Mouse (Mus musculus): ENCODE data around the gene Adamtsl2. TPM values are rescaled to one million over a fixed set of nuclear protein-coding genes. Genes with fewer than 3 reads are reported as not detected.

The Adamtsl2 gene
- polyA plus RNA-seq, 1 experiment from 2014 or later, result 2.5 TPM

GRCm38 (mm10) chr2:27106816-27107215 lies 27.6 kb downstream of the Adamtsl2 start:
- peak; percentile 57; the same call in 1 of the 2 replicates for ATAC-seq (replicated peaks; ENCODE audit: insufficient number of reproducible peaks, low FRiP score, low TSS enrichment, low read depth)
- H3K9me3 ChIP-seq (replicated peaks; ENCODE audit: control insufficient read depth, low read length), result no peaks in the 10 kb centered on the region
- DNase-seq (ENCODE audit: low spot score), result peak; percentile 53
- H3K36me3 ChIP-seq (replicated peaks; ENCODE audit: control insufficient read depth, insufficient read depth, low read depth, low read length), result no peaks in the 10 kb centered on the region
- WGBS, result 26% methylated on average over 3 of the region's 3 CpGs
- H3K27me3 ChIP-seq (ENCODE audit: control insufficient read depth, insufficient read depth, low read length), result no peaks in the 10 kb centered on the region
- no peak overlapping the region for H3K27ac ChIP-seq (replicated peaks; ENCODE audit: low read depth, low read length)
- H3K4me3 ChIP-seq (ENCODE audit: low read depth, low read length), result no peak overlapping the region
- no peak overlapping the region for H3K9ac ChIP-seq (replicated peaks; ENCODE audit: low read length)
- no peak overlapping the region for H3K4me2 ChIP-seq (ENCODE audit: low read depth, low read length)
- H3K4me1 ChIP-seq (ENCODE audit: control insufficient read depth, insufficient read depth, low read length), result no peaks in the 10 kb centered on the region

- WGBS, result 87% methylated on average over 2 of the region's 2 CpGs
- no peaks in the 10 kb centered on the region for H3K9me3 ChIP-seq (replicated peaks; ENCODE audit: control insufficient read depth, low read length)
- H3K27me3 ChIP-seq (ENCODE audit: control insufficient read depth, insufficient read depth, low read length), result no peaks in the 10 kb centered on the region
- H3K9ac ChIP-seq (replicated peaks; ENCODE audit: low read length), result no peak overlapping the region
- no peaks in the 10 kb centered on the region for H3K4me1 ChIP-seq (ENCODE audit: control insufficient read depth, insufficient read depth, low read length)
- DNase-seq (ENCODE audit: low spot score) (no peak), ATAC-seq (replicated peaks; ENCODE audit: insufficient number of reproducible peaks, low FRiP score, low TSS enrichment, low read depth) (no peak)
- no peaks in the 10 kb centered on the region for H3K36me3 ChIP-seq (replicated peaks; ENCODE audit: control insufficient read depth, insufficient read depth, low read depth, low read length)
- no peak overlapping the region for H3K4me3 ChIP-seq (ENCODE audit: low read depth, low read length)
- no peak overlapping the region for H3K27ac ChIP-seq (replicated peaks; ENCODE audit: low read depth, low read length)
- H3K4me2 ChIP-seq (ENCODE audit: low read depth, low read length), result no peak overlapping the region
Measured at GRCm38 (mm10) chr2:27108144-27108543, 29.0 kb downstream of the Adamtsl2 start.

GRCm38 (mm10) chr2:27109052-27109451 lies 29.9 kb downstream of the Adamtsl2 start:
- Histone ChIP-seq H3K9me3 (replicated peaks; ENCODE audit: control insufficient read depth, low read length) (no peaks in the 10 kb centered on the region), H3K4me2 (ENCODE audit: low read depth, low read length) (no peak overlapping the region), H3K27ac (replicated peaks; ENCODE audit: low read depth, low read length) (no peak overlapping the region), H3K4me3 (ENCODE audit: low read depth, low read length) (no peak overlapping the region), H3K4me1 (ENCODE audit: control insufficient read depth, insufficient read depth, low read length) (no peaks in the 10 kb centered on the region), H3K36me3 (replicated peaks; ENCODE audit: control insufficient read depth, insufficient read depth, low read depth, low read length) (no peaks in the 10 kb centered on the region), H3K9ac (replicated peaks; ENCODE audit: low read length) (no peak overlapping the region), H3K27me3 (ENCODE audit: control insufficient read depth, insufficient read depth, low read length) (no peaks in the 10 kb centered on the region)
- no peak for DNase-seq (ENCODE audit: low spot score)
- no peak for ATAC-seq (replicated peaks; ENCODE audit: insufficient number of reproducible peaks, low FRiP score, low TSS enrichment, low read depth)
- WGBS, result 87% methylated on average over 5 of the region's 5 CpGs

- 73% methylated on average over 20 of the region's 20 CpGs for WGBS
- DNase-seq (ENCODE audit: low spot score), result no peak
- no peaks in the 10 kb centered on the region for H3K36me3 ChIP-seq (replicated peaks; ENCODE audit: control insufficient read depth, insufficient read depth, low read depth, low read length)
- H3K4me2 ChIP-seq (ENCODE audit: low read depth, low read length), result no peak overlapping the region
- H3K4me1 ChIP-seq (ENCODE audit: control insufficient read depth, insufficient read depth, low read length), result no peaks in the 10 kb centered on the region
- no peak overlapping the region for H3K27ac ChIP-seq (replicated peaks; ENCODE audit: low read depth, low read length)
- ATAC-seq (replicated peaks; ENCODE audit: insufficient number of reproducible peaks, low FRiP score, low TSS enrichment, low read depth), result no peak
- no peaks in the 10 kb centered on the region for H3K9me3 ChIP-seq (replicated peaks; ENCODE audit: control insufficient read depth, low read length)
- no peak overlapping the region for H3K4me3 ChIP-seq (ENCODE audit: low read depth, low read length)
- H3K27me3 ChIP-seq (ENCODE audit: control insufficient read depth, insufficient read depth, low read length), result no peaks in the 10 kb centered on the region
- H3K9ac ChIP-seq (replicated peaks; ENCODE audit: low read length), result no peak overlapping the region
Measured at GRCm38 (mm10) chr2:27112585-27112984, 33.4 kb downstream of the Adamtsl2 start.

- Histone ChIP-seq H3K9me3 (replicated peaks; ENCODE audit: control insufficient read depth, low read length) (no peaks in the 10 kb centered on the region), H3K27ac (replicated peaks; ENCODE audit: low read depth, low read length) (no peak overlapping the region), H3K9ac (replicated peaks; ENCODE audit: low read length) (no peak overlapping the region), H3K36me3 (replicated peaks; ENCODE audit: control insufficient read depth, insufficient read depth, low read depth, low read length) (no peaks in the 10 kb centered on the region), H3K4me1 (ENCODE audit: control insufficient read depth, insufficient read depth, low read length) (no peaks in the 10 kb centered on the region), H3K27me3 (ENCODE audit: control insufficient read depth, insufficient read depth, low read length) (no peaks in the 10 kb centered on the region), H3K4me2 (ENCODE audit: low read depth, low read length) (no peak overlapping the region), H3K4me3 (ENCODE audit: low read depth, low read length) (no peak overlapping the region)
- ATAC-seq (replicated peaks; ENCODE audit: insufficient number of reproducible peaks, low FRiP score, low TSS enrichment, low read depth) (no peak), DNase-seq (ENCODE audit: low spot score) (no peak)
- WGBS, result 88% methylated on average over 10 of the region's 10 CpGs
Measured at GRCm38 (mm10) chr2:27114169-27114568, 35.0 kb downstream of the Adamtsl2 start.

GRCm38 (mm10) chr2:27118452-27118851 lies 39.3 kb downstream of the Adamtsl2 start:
- no peaks in the 10 kb centered on the region for H3K27me3 ChIP-seq (ENCODE audit: control insufficient read depth, insufficient read depth, low read length)
- DNase-seq (ENCODE audit: low spot score) (no peak), ATAC-seq (replicated peaks; ENCODE audit: insufficient number of reproducible peaks, low FRiP score, low TSS enrichment, low read depth) (no peak)
- no peaks in the 10 kb centered on the region for H3K9me3 ChIP-seq (replicated peaks; ENCODE audit: control insufficient read depth, low read length)
- H3K27ac ChIP-seq (replicated peaks; ENCODE audit: low read depth, low read length), result no peak overlapping the region
- no peak overlapping the region for H3K4me3 ChIP-seq (ENCODE audit: low read depth, low read length)
- no peak overlapping the region for H3K4me2 ChIP-seq (ENCODE audit: low read depth, low read length)
- H3K9ac ChIP-seq (replicated peaks; ENCODE audit: low read length), result no peak overlapping the region
- no peaks in the 10 kb centered on the region for H3K36me3 ChIP-seq (replicated peaks; ENCODE audit: control insufficient read depth, insufficient read depth, low read depth, low read length)
- peaks cover 7% of the 10 kb centered on the region for H3K4me1 ChIP-seq (ENCODE audit: control insufficient read depth, insufficient read depth, low read length)
- WGBS, result 58% methylated on average over 4 of the region's 4 CpGs

- DNase-seq (ENCODE audit: low spot score), result no peak
- H3K27me3 ChIP-seq (ENCODE audit: control insufficient read depth, insufficient read depth, low read length), result no peaks in the 10 kb centered on the region
- no peak overlapping the region for H3K4me3 ChIP-seq (ENCODE audit: low read depth, low read length)
- no peak overlapping the region for H3K27ac ChIP-seq (replicated peaks; ENCODE audit: low read depth, low read length)
- peaks cover 7% of the 10 kb centered on the region for H3K4me1 ChIP-seq (ENCODE audit: control insufficient read depth, insufficient read depth, low read length)
- 86% methylated on average over 2 of the region's 2 CpGs for WGBS
- no peaks in the 10 kb centered on the region for H3K9me3 ChIP-seq (replicated peaks; ENCODE audit: control insufficient read depth, low read length)
- no peaks in the 10 kb centered on the region for H3K36me3 ChIP-seq (replicated peaks; ENCODE audit: control insufficient read depth, insufficient read depth, low read depth, low read length)
- no peak overlapping the region for H3K9ac ChIP-seq (replicated peaks; ENCODE audit: low read length)
- no peak overlapping the region for H3K4me2 ChIP-seq (ENCODE audit: low read depth, low read length)
- ATAC-seq (replicated peaks; ENCODE audit: insufficient number of reproducible peaks, low FRiP score, low TSS enrichment, low read depth), result no peak
Measured at GRCm38 (mm10) chr2:27119766-27120165, 40.6 kb downstream of the Adamtsl2 start.

- Histone ChIP-seq H3K9me3 (replicated peaks; ENCODE audit: control insufficient read depth, low read length) (no peaks in the 10 kb centered on the region), H3K4me3 (ENCODE audit: low read depth, low read length) (no peak overlapping the region), H3K36me3 (replicated peaks; ENCODE audit: control insufficient read depth, insufficient read depth, low read depth, low read length) (no peaks in the 10 kb centered on the region), H3K4me2 (ENCODE audit: low read depth, low read length) (no peak overlapping the region), H3K27me3 (ENCODE audit: control insufficient read depth, insufficient read depth, low read length) (no peaks in the 10 kb centered on the region), H3K4me1 (ENCODE audit: control insufficient read depth, insufficient read depth, low read length) (peaks cover 7% of the 10 kb centered on the region), H3K9ac (replicated peaks; ENCODE audit: low read length) (no peak overlapping the region), H3K27ac (replicated peaks; ENCODE audit: low read depth, low read length) (no peak overlapping the region)
- DNase-seq (ENCODE audit: low spot score), result no peak
- ATAC-seq (replicated peaks; ENCODE audit: insufficient number of reproducible peaks, low FRiP score, low TSS enrichment, low read depth), result no peak
- 92% methylated on average over 8 of the region's 8 CpGs for WGBS
Measured at GRCm38 (mm10) chr2:27120241-27120641, 41.1 kb downstream of the Adamtsl2 start.
